Mouse (Mus musculus): Measurements from ENCODE around the gene Pck1. TPM values are rescaled to one million over a fixed set of nuclear protein-coding genes. Genes with fewer than 3 reads are reported as not detected.

Pck1 gene
- total RNA-seq, 2 experiments from 2014 or later: 12.3 to 112 TPM

GRCm38 (mm10) chr2:173204671-173205070 is 51.8 kb downstream of the Pck1 start:
- no peak for DNase-seq

- DNase-seq: no peak
These were observed 52.8 kb downstream of the Pck1 start for GRCm38 (mm10) chr2:173205563-173206099.

GRCm38 (mm10) chr2:173207051-173207450 is 54.2 kb downstream of the Pck1 start:
- DNase-seq: no peak

Other genes starting within 250 kb of the Pck1 start
- gene Bmp7, start 212.7 kb upstream of the Pck1 start, total RNA-seq (2021): 1 to 10 TPM; 1.1 to 1.3 TPM
- not detected for gene Spo11, start 175.3 kb upstream of the Pck1 start, total RNA-seq (2021)
- gene Rae1, start 152.9 kb upstream of the Pck1 start, total RNA-seq (2021): 10 to 100 TPM; 21.5 to 21.8 TPM
- 100 to 1,000 TPM; 171 to 173 TPM for gene Rbm38, start 132.6 kb upstream of the Pck1 start, total RNA-seq (2021)
- gene Ctcfl, start 33.5 kb upstream of the Pck1 start, total RNA-seq (2021): under 1 TPM; 0.08 to 0.22 TPM
- gene Zbp1, start 65.9 kb downstream of the Pck1 start, total RNA-seq (2021): 1 to 10 TPM in 1 of 2 experiments, under 1 TPM in 1; 0.90 to 1.3 TPM
- 10 to 100 TPM; 25.8 to 28.1 TPM for gene Pmepa1, start 123.5 kb downstream of the Pck1 start, total RNA-seq (2021)